Mouse (Mus musculus): ENCODE measurements around the gene Igf1r. TPM values are rescaled to one million over a fixed set of nuclear protein-coding genes. Genes with fewer than 3 reads are reported as not detected.

Igf1r gene
- polyA plus RNA-seq, 1 experiment from 2014 or later, result 25.6 TPM

GRCm38 (mm10) chr7:67958045-67958444, 5.4 kb downstream of the Igf1r start:
- WGBS, result 37% methylated on average over 18 of the region's 18 CpGs
- Histone ChIP-seq H3K4me1 (replicated peaks) (peaks cover 75% of the 10 kb centered on the region), H3K27me3 (replicated peaks) (no peaks in the 10 kb centered on the region), H3K36me3 (no peaks in the 10 kb centered on the region), H3K4me3 (no peak overlapping the region), H3K4me2 (peak overlapping the region; percentile 54), H3K9ac (peak overlapping the region; percentile 37), H3K9me3 (replicated peaks) (no peaks in the 10 kb centered on the region), H3K27ac (ENCODE audit: poor library complexity, severe bottlenecking) (no peak overlapping the region)
- ATAC-seq (ENCODE audit: insufficient number of reproducible peaks, low FRiP score), result no peak

- H3K4me3 ChIP-seq, result no peak overlapping the region
- H3K9ac ChIP-seq, result no peak overlapping the region
- H3K4me2 ChIP-seq, result 0 out of 2 replicates have a peak overlapping the region, but pooled peaks have one; percentile 43
- peaks cover 82% of the 10 kb centered on the region for H3K4me1 ChIP-seq (replicated peaks)
- H3K27me3 ChIP-seq (replicated peaks), result no peaks in the 10 kb centered on the region
- ATAC-seq (ENCODE audit: insufficient number of reproducible peaks, low FRiP score), result no peak
- H3K36me3 ChIP-seq, result no peaks in the 10 kb centered on the region
- 40% methylated on average over 9 of the region's 9 CpGs for WGBS
- no peaks in the 10 kb centered on the region for H3K9me3 ChIP-seq (replicated peaks)
- peak overlapping the region; percentile 53; the same call in 1 of the 2 replicates for H3K27ac ChIP-seq (ENCODE audit: poor library complexity, severe bottlenecking)
Measured at GRCm38 (mm10) chr7:67960701-67961100, 8.1 kb downstream of the Igf1r start.

- Histone ChIP-seq H3K4me2 (peak overlapping the region; percentile 43), H3K27ac (ENCODE audit: poor library complexity, severe bottlenecking) (peak overlapping the region; percentile 1; the same call in 1 of the 2 replicates), H3K4me1 (replicated peaks) (peaks cover 84% of the 10 kb centered on the region), H3K27me3 (replicated peaks) (no peaks in the 10 kb centered on the region), H3K36me3 (no peaks in the 10 kb centered on the region), H3K9ac (no peak overlapping the region), H3K4me3 (no peak overlapping the region), H3K9me3 (replicated peaks) (no peaks in the 10 kb centered on the region)
- 10% methylated on average over 14 of the region's 14 CpGs for WGBS
- no peak for ATAC-seq (ENCODE audit: insufficient number of reproducible peaks, low FRiP score)
Measured at GRCm38 (mm10) chr7:67961567-67962267, 9.1 kb downstream of the Igf1r start.

- no peaks in the 10 kb centered on the region for H3K9me3 ChIP-seq (replicated peaks)
- no peak overlapping the region for H3K4me3 ChIP-seq
- 72% methylated on average over 3 of the region's 3 CpGs for WGBS
- no peak for ATAC-seq (ENCODE audit: insufficient number of reproducible peaks, low FRiP score)
- H3K27ac ChIP-seq (ENCODE audit: poor library complexity, severe bottlenecking), result no peak overlapping the region
- no peaks in the 10 kb centered on the region for H3K36me3 ChIP-seq
- no peak overlapping the region for H3K9ac ChIP-seq
- no peaks in the 10 kb centered on the region for H3K27me3 ChIP-seq (replicated peaks)
- peaks cover 86% of the 10 kb centered on the region for H3K4me1 ChIP-seq (replicated peaks)
- no peak overlapping the region for H3K4me2 ChIP-seq
Measured at GRCm38 (mm10) chr7:67963691-67964090, 11.1 kb downstream of the Igf1r start.

- Histone ChIP-seq H3K4me2 (no peak overlapping the region), H3K36me3 (no peaks in the 10 kb centered on the region), H3K9me3 (replicated peaks) (no peaks in the 10 kb centered on the region), H3K27me3 (replicated peaks) (no peaks in the 10 kb centered on the region), H3K4me1 (replicated peaks) (peaks cover 90% of the 10 kb centered on the region), H3K9ac (no peak overlapping the region), H3K4me3 (no peak overlapping the region), H3K27ac (ENCODE audit: poor library complexity, severe bottlenecking) (peak overlapping the region; percentile 10; the same call in 1 of the 2 replicates)
- WGBS, result 61% methylated on average over 12 of the region's 12 CpGs
- ATAC-seq (ENCODE audit: insufficient number of reproducible peaks, low FRiP score), result no peak
Measured at GRCm38 (mm10) chr7:67968394-67968793, 15.8 kb downstream of the Igf1r start.

- H3K36me3 ChIP-seq, result no peaks in the 10 kb centered on the region
- no peaks in the 10 kb centered on the region for H3K27me3 ChIP-seq (replicated peaks)
- peaks cover 91% of the 10 kb centered on the region for H3K4me1 ChIP-seq (replicated peaks)
- peak overlapping the region; percentile 48; the same call in 1 of the 2 replicates for H3K9ac ChIP-seq
- WGBS, result 80% methylated on average over 9 of the region's 9 CpGs
- no peaks in the 10 kb centered on the region for H3K9me3 ChIP-seq (replicated peaks)
- no peak overlapping the region for H3K4me3 ChIP-seq
- no peak overlapping the region for H3K27ac ChIP-seq (ENCODE audit: poor library complexity, severe bottlenecking)
- H3K4me2 ChIP-seq, result no peak overlapping the region
- no peak for ATAC-seq (ENCODE audit: insufficient number of reproducible peaks, low FRiP score)
Measured at GRCm38 (mm10) chr7:67969076-67969475, 16.4 kb downstream of the Igf1r start.

- peak overlapping the region; percentile 41 for H3K9ac ChIP-seq
- no peaks in the 10 kb centered on the region for H3K9me3 ChIP-seq (replicated peaks)
- H3K4me2 ChIP-seq, result peak overlapping the region; percentile 58
- 0 out of 2 replicates have a peak overlapping the region, but pooled peaks have one; percentile 4 for H3K4me3 ChIP-seq
- H3K4me1 ChIP-seq (replicated peaks), result peaks cover 84% of the 10 kb centered on the region
- peak; percentile 67; the same call in 1 of the 2 replicates for ATAC-seq (ENCODE audit: insufficient number of reproducible peaks, low FRiP score)
- no peaks in the 10 kb centered on the region for H3K27me3 ChIP-seq (replicated peaks)
- H3K36me3 ChIP-seq, result no peaks in the 10 kb centered on the region
- 4% methylated on average over 15 of the region's 15 CpGs for WGBS
- peak overlapping the region; percentile 92 for H3K27ac ChIP-seq (ENCODE audit: poor library complexity, severe bottlenecking)
Measured at GRCm38 (mm10) chr7:67973180-67974014, 20.8 kb downstream of the Igf1r start.

- WGBS, result 45% methylated on average over 3 of the region's 3 CpGs
- Histone ChIP-seq H3K9ac (no peak overlapping the region), H3K9me3 (replicated peaks) (no peaks in the 10 kb centered on the region), H3K27me3 (replicated peaks) (no peaks in the 10 kb centered on the region), H3K4me1 (replicated peaks) (peaks cover 54% of the 10 kb centered on the region), H3K4me3 (no peak overlapping the region), H3K27ac (ENCODE audit: poor library complexity, severe bottlenecking) (no peak overlapping the region), H3K36me3 (no peaks in the 10 kb centered on the region), H3K4me2 (no peak overlapping the region)
- ATAC-seq (ENCODE audit: insufficient number of reproducible peaks, low FRiP score), result no peak
Measured at GRCm38 (mm10) chr7:67981956-67982355, 29.3 kb downstream of the Igf1r start.

- no peak overlapping the region for H3K4me3 ChIP-seq
Measured at GRCm38 (mm10) chr7:67982809-67983208, 30.2 kb downstream of the Igf1r start.

GRCm38 (mm10) chr7:67983451-67983850, 30.8 kb downstream of the Igf1r start:
- Histone ChIP-seq H3K27ac (ENCODE audit: poor library complexity, severe bottlenecking) (no peak overlapping the region), H3K36me3 (no peaks in the 10 kb centered on the region), H3K4me1 (replicated peaks) (peaks cover 48% of the 10 kb centered on the region), H3K4me3 (no peak overlapping the region), H3K27me3 (replicated peaks) (no peaks in the 10 kb centered on the region), H3K9me3 (replicated peaks) (no peaks in the 10 kb centered on the region), H3K4me2 (no peak overlapping the region), H3K9ac (no peak overlapping the region)
- no peak for ATAC-seq (ENCODE audit: insufficient number of reproducible peaks, low FRiP score)
- 91% methylated on average over 7 of the region's 7 CpGs for WGBS

More at GRCm38 (mm10) chr7:67982809-67983208, 30.2 kb downstream of the Igf1r start:
- ATAC-seq (ENCODE audit: insufficient number of reproducible peaks, low FRiP score), result no peak
- Histone ChIP-seq H3K9ac (no peak overlapping the region), H3K4me2 (no peak overlapping the region), H3K27ac (ENCODE audit: poor library complexity, severe bottlenecking) (no peak overlapping the region), H3K27me3 (replicated peaks) (no peaks in the 10 kb centered on the region), H3K4me1 (replicated peaks) (peaks cover 51% of the 10 kb centered on the region), H3K36me3 (no peaks in the 10 kb centered on the region), H3K9me3 (replicated peaks) (no peaks in the 10 kb centered on the region)
- WGBS, result 69% methylated on average over 8 of the region's 8 CpGs

GRCm38 (mm10) chr7:67985003-67985416, 32.4 kb downstream of the Igf1r start:
- peaks cover 56% of the 10 kb centered on the region for H3K4me1 ChIP-seq (replicated peaks)
- no peaks in the 10 kb centered on the region for H3K9me3 ChIP-seq (replicated peaks)
- WGBS, result 69% methylated on average over 5 of the region's 5 CpGs
- H3K4me3 ChIP-seq, result no peak overlapping the region
- no peak overlapping the region for H3K4me2 ChIP-seq
- no peak overlapping the region for H3K9ac ChIP-seq
- no peak for ATAC-seq (ENCODE audit: insufficient number of reproducible peaks, low FRiP score)
- no peaks in the 10 kb centered on the region for H3K27me3 ChIP-seq (replicated peaks)
- no peaks in the 10 kb centered on the region for H3K36me3 ChIP-seq
- H3K27ac ChIP-seq (ENCODE audit: poor library complexity, severe bottlenecking), result no peak overlapping the region
